Mouse (Mus musculus): ENCODE data around the gene Car12. TPM values are rescaled to one million over a fixed set of nuclear protein-coding genes. Genes with fewer than 3 reads are reported as not detected.

Gene Car12
- 0.40 TPM for polyA plus RNA-seq (2012; fragmentation: generic; extraction: Trizol)

GRCm38 (mm10) chr9:66713135-66714021 lies at the start of gene Car12:
Car12 (plus strand) TSS chr9:66713686.
- Histone ChIP-seq H3ac (ENCODE audit: control insufficient read depth, insufficient read length) (no peak within 1 kb of the TSS), H3K4me3 (no peak within 1 kb of the TSS), H3K27me3 (ENCODE audit: control insufficient read depth, insufficient read depth, insufficient read length) (no peaks in the 10 kb centered on the region), H3K4me2 (ENCODE audit: low read depth) (peak within 1 kb of the TSS; percentile 36), H3K36me3 (ENCODE audit: control insufficient read depth, insufficient read depth) (no peaks in the 10 kb centered on the region), H3K79me2 (ENCODE audit: control insufficient read depth, insufficient read depth) (no peaks in the 10 kb centered on the region)
- no peak for TF ChIP-seq USF1 (IDR thresholded peaks at IDR 0.05; ENCODE audit: low read depth)
- peak; percentile 19 for TF ChIP-seq POLR2A (IDR thresholded peaks at IDR 0.05; ENCODE audit: insufficient read length, low read depth)

GRCm38 (mm10) chr9:66663764-66664163 lies 49.7 kb upstream of the Car12 start:
- TF ChIP-seq E2F4 (IDR thresholded peaks at IDR 0.05; ENCODE audit: insufficient read depth) (no peak), MAX (IDR thresholded peaks at IDR 0.05; ENCODE audit: low read depth) (no peak)
- no peak overlapping the region for H3K4me2 ChIP-seq (ENCODE audit: low read depth)
- no peak overlapping the region for H3ac ChIP-seq (ENCODE audit: control insufficient read depth, insufficient read length)
- H3K27me3 ChIP-seq (ENCODE audit: control insufficient read depth, insufficient read depth, insufficient read length): no peaks in the 10 kb centered on the region
- H3K79me2 ChIP-seq (ENCODE audit: control insufficient read depth, insufficient read depth): no peaks in the 10 kb centered on the region
- no peak overlapping the region for H3K4me3 ChIP-seq
- H3K36me3 ChIP-seq (ENCODE audit: control insufficient read depth, insufficient read depth): no peaks in the 10 kb centered on the region

- Histone ChIP-seq H3K4me2 (ENCODE audit: low read depth) (no peak overlapping the region), H3K36me3 (ENCODE audit: control insufficient read depth, insufficient read depth) (no peaks in the 10 kb centered on the region), H3K4me3 (no peak overlapping the region), H3K27me3 (ENCODE audit: control insufficient read depth, insufficient read depth, insufficient read length) (no peaks in the 10 kb centered on the region), H3K79me2 (ENCODE audit: control insufficient read depth, insufficient read depth) (no peaks in the 10 kb centered on the region), H3ac (ENCODE audit: control insufficient read depth, insufficient read length) (no peak overlapping the region)
- TF ChIP-seq MAX (IDR thresholded peaks at IDR 0.05; ENCODE audit: low read depth): no peak
- no peak for TF ChIP-seq POLR2A (IDR thresholded peaks at IDR 0.05; ENCODE audit: insufficient read length, low read depth)
- no peak for TF ChIP-seq SRF (IDR thresholded peaks at IDR 0.05; ENCODE audit: control insufficient read depth, insufficient read length, low read depth)
- no peak for TF ChIP-seq MYOG (IDR thresholded peaks at IDR 0.05; ENCODE audit: control insufficient read depth in 1 of 3, insufficient read depth in 1 of 3, insufficient read length in 2 of 3, low read depth in 2 of 3)
- TF ChIP-seq MYOD1 (IDR thresholded peaks at IDR 0.05; ENCODE audit: control insufficient read depth in 1 of 3, insufficient read length in 2 of 3, low read depth in 2 of 3): no peak
- no peak for TF ChIP-seq POLR2AphosphoS2 (IDR thresholded peaks at IDR 0.05; ENCODE audit: insufficient read length, low read depth)
- TF ChIP-seq REST (IDR thresholded peaks at IDR 0.05; ENCODE audit: insufficient read depth, insufficient read length): no peak
- no peak for TF ChIP-seq TCF12 (IDR thresholded peaks at IDR 0.05; ENCODE audit: insufficient read depth, poor library complexity, severe bottlenecking)
- no peak for TF ChIP-seq CEBPB (IDR thresholded peaks at IDR 0.05; ENCODE audit: insufficient read depth, poor library complexity, severe bottlenecking)
- no peak for TF ChIP-seq TCF3 (IDR thresholded peaks at IDR 0.05; ENCODE audit: insufficient read length, low read depth)
- TF ChIP-seq USF1 (IDR thresholded peaks at IDR 0.05; ENCODE audit: low read depth): no peak
- TF ChIP-seq E2F4 (IDR thresholded peaks at IDR 0.05; ENCODE audit: insufficient read depth): no peak
These were observed 48.9 kb upstream of the Car12 start for GRCm38 (mm10) chr9:66664561-66664960.

GRCm38 (mm10) chr9:66666153-66666552 lies 47.3 kb upstream of the Car12 start:
- no peak overlapping the region for H3K4me3 ChIP-seq
- H3K4me2 ChIP-seq (ENCODE audit: low read depth): no peak overlapping the region
- H3K27me3 ChIP-seq (ENCODE audit: control insufficient read depth, insufficient read depth, insufficient read length): no peaks in the 10 kb centered on the region
- TF ChIP-seq CEBPB (IDR thresholded peaks at IDR 0.05; ENCODE audit: insufficient read depth, poor library complexity, severe bottlenecking) (no peak), REST (IDR thresholded peaks at IDR 0.05; ENCODE audit: insufficient read depth, insufficient read length) (no peak), TCF12 (IDR thresholded peaks at IDR 0.05; ENCODE audit: insufficient read depth, poor library complexity, severe bottlenecking) (no peak), MAX (IDR thresholded peaks at IDR 0.05; ENCODE audit: low read depth) (no peak), TCF3 (IDR thresholded peaks at IDR 0.05; ENCODE audit: insufficient read length, low read depth) (no peak), MYOG (IDR thresholded peaks at IDR 0.05; ENCODE audit: control insufficient read depth in 1 of 3, insufficient read depth in 1 of 3, insufficient read length in 2 of 3, low read depth in 2 of 3) (no peak), MYOD1 (IDR thresholded peaks at IDR 0.05; ENCODE audit: control insufficient read depth in 1 of 3, insufficient read length in 2 of 3, low read depth in 2 of 3) (no peak), E2F4 (IDR thresholded peaks at IDR 0.05; ENCODE audit: insufficient read depth) (no peak), POLR2A (IDR thresholded peaks at IDR 0.05; ENCODE audit: insufficient read length, low read depth) (no peak), USF1 (IDR thresholded peaks at IDR 0.05; ENCODE audit: low read depth) (no peak), POLR2AphosphoS2 (IDR thresholded peaks at IDR 0.05; ENCODE audit: insufficient read length, low read depth) (no peak), SRF (IDR thresholded peaks at IDR 0.05; ENCODE audit: control insufficient read depth, insufficient read length, low read depth) (no peak)
- H3ac ChIP-seq (ENCODE audit: control insufficient read depth, insufficient read length): no peak overlapping the region
- H3K36me3 ChIP-seq (ENCODE audit: control insufficient read depth, insufficient read depth): no peaks in the 10 kb centered on the region
- H3K79me2 ChIP-seq (ENCODE audit: control insufficient read depth, insufficient read depth): no peaks in the 10 kb centered on the region

GRCm38 (mm10) chr9:66667046-66667445 lies 46.4 kb upstream of the Car12 start:
- no peak for TF ChIP-seq CEBPB (IDR thresholded peaks at IDR 0.05; ENCODE audit: insufficient read depth, poor library complexity, severe bottlenecking)
- no peak for TF ChIP-seq POLR2AphosphoS2 (IDR thresholded peaks at IDR 0.05; ENCODE audit: insufficient read length, low read depth)
- TF ChIP-seq TCF12 (IDR thresholded peaks at IDR 0.05; ENCODE audit: insufficient read depth, poor library complexity, severe bottlenecking): no peak
- TF ChIP-seq SRF (IDR thresholded peaks at IDR 0.05; ENCODE audit: control insufficient read depth, insufficient read length, low read depth): no peak
- no peak for TF ChIP-seq E2F4 (IDR thresholded peaks at IDR 0.05; ENCODE audit: insufficient read depth)
- TF ChIP-seq POLR2A (IDR thresholded peaks at IDR 0.05; ENCODE audit: insufficient read length, low read depth): no peak
- TF ChIP-seq TCF3 (IDR thresholded peaks at IDR 0.05; ENCODE audit: insufficient read length, low read depth): no peak
- TF ChIP-seq MAX (IDR thresholded peaks at IDR 0.05; ENCODE audit: low read depth): no peak
- TF ChIP-seq MYOG (IDR thresholded peaks at IDR 0.05; ENCODE audit: control insufficient read depth in 1 of 3, insufficient read depth in 1 of 3, insufficient read length in 2 of 3, low read depth in 2 of 3): no peak
- no peak for TF ChIP-seq REST (IDR thresholded peaks at IDR 0.05; ENCODE audit: insufficient read depth, insufficient read length)
- no peak for TF ChIP-seq USF1 (IDR thresholded peaks at IDR 0.05; ENCODE audit: low read depth)
- TF ChIP-seq MYOD1 (IDR thresholded peaks at IDR 0.05; ENCODE audit: control insufficient read depth in 1 of 3, insufficient read length in 2 of 3, low read depth in 2 of 3): no peak

More at GRCm38 (mm10) chr9:66667046-66667445, 46.4 kb upstream of the Car12 start:
- Histone ChIP-seq H3K79me2 (ENCODE audit: control insufficient read depth, insufficient read depth) (no peaks in the 10 kb centered on the region), H3K27me3 (ENCODE audit: control insufficient read depth, insufficient read depth, insufficient read length) (no peaks in the 10 kb centered on the region), H3K36me3 (ENCODE audit: control insufficient read depth, insufficient read depth) (no peaks in the 10 kb centered on the region), H3K4me3 (no peak overlapping the region), H3K4me2 (ENCODE audit: low read depth) (no peak overlapping the region), H3ac (ENCODE audit: control insufficient read depth, insufficient read length) (no peak overlapping the region)
